Mouse (Mus musculus): ENCODE results near the gene Pyroxd2.
"Not testable (repeated sequence)": the region's sequence is repeated elsewhere in the genome, so short reads cannot be mapped to it uniquely, and the experiment has no call there.

The Pyroxd2 gene

GRCm38 (mm10) chr19:42689786-42690185 lies 62.8 kb downstream of the Pyroxd2 start:
- no peak for DNase-seq (ENCODE audit: low read depth, low spot score)

- DNase-seq (ENCODE audit: low read depth, low spot score): no peak
Measured at GRCm38 (mm10) chr19:42689321-42689720, 63.3 kb downstream of the Pyroxd2 start.

GRCm38 (mm10) chr19:42682776-42683175 lies 69.8 kb downstream of the Pyroxd2 start:
- not testable (repeated sequence) for DNase-seq (ENCODE audit: low read depth, low spot score)

DNA sequence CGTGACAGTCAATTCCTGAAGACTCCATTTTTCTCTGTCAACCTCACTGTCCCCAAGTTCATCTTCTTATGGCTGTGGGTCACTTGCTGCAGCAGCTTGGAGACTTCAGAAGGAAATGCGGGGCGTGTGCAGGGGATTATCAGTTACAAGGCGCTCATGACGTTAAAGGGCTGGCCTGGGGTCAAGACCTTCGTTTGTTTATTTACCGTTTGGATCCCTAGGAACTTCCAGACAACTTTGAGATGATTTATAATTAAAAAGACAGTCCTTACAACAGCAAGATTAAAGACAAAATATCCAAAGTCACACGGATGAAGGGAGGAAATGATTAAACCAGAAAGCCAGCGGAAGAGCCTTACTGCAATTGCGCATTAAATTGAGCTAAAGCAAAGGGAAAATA lies 74.4 kb downstream of the Pyroxd2 start:
- no peak for DNase-seq (ENCODE audit: low read depth, low spot score)

DNA sequence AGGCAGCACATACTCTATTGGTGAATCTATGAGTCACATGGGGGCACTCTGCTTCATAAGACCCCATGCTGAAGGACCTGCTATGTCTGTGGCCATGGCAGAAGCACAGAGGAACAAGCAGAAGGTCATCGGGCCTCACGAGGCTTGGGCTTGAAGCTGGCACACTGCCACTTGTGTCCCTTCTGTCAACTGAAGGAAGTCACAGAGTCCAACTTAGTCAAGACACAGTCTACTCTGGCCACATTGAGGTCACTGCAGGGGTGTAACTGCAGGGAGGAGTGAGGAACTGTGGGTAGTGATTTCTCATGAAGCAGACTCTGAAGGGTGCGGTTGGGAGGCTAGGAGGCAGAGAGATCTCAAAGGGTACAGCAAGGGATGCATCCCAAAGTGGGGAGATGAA lies 75.1 kb downstream of the Pyroxd2 start:
- DNase-seq (ENCODE audit: low read depth, low spot score): no peak

DNA sequence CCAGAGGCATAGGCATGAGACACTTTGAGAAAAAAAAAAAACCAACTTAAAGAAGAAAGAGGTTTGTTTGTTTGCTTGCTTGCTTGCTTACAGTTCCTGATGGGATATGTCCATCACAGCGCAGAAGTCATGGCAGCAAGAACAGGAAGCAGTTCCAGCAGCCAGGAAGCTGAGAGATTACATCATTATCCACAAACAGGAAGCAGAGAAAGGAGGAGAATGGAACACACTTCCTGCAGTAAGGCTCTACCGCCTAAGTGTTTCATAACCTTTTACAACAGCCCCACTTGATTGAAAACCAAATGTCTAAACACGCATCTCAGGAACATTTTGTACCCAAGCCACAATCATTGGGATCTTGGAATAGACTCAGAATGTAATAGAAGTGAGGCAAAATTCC lies 75.6 kb downstream of the Pyroxd2 start:
- DNase-seq (ENCODE audit: low read depth, low spot score): no peak
